Mouse (Mus musculus): ENCODE measurements at regions not wholly inside any gene's neighbourhood (a gene's known extent, or its start where the extent isn't known, plus 50 kb on each side); places are given as distances from the start of the nearest gene placed in this dataset.

GRCm38 (mm10) chr10:37079535-37079934 is 59.2 kb downstream of the Marcks start:
- no peak for DNase-seq (ENCODE audit: extremely low spot score)

GRCm38 (mm10) chr10:37078439-37078838 is 60.3 kb downstream of the Marcks start:
- DNase-seq (ENCODE audit: extremely low spot score), result peak; percentile 7

- no peak for DNase-seq (ENCODE audit: extremely low spot score)
Measured at GRCm38 (mm10) chr10:37077741-37078140, 61.0 kb downstream of the Marcks start.

- peak; percentile 65 for DNase-seq (ENCODE audit: extremely low spot score)
Measured at GRCm38 (mm10) chr10:37072834-37073233, 65.9 kb downstream of the Marcks start.

- no peak for DNase-seq (ENCODE audit: extremely low spot score)
Measured at GRCm38 (mm10) chr10:37072061-37072460, 66.7 kb downstream of the Marcks start.

- no peak for DNase-seq (ENCODE audit: extremely low spot score)
Measured at GRCm38 (mm10) chr10:37071420-37071819, 67.3 kb downstream of the Marcks start.

Data from embryo, embryonic 9.5 days (tissue).